Mouse (Mus musculus): ENCODE measurements around the gene Slc26a5. TPM values are rescaled to one million over a fixed set of nuclear protein-coding genes. Genes with fewer than 3 reads are reported as not detected.

The Slc26a5 gene
- total RNA-seq, 2 experiments from 2014 or later, result not detected

DNA sequence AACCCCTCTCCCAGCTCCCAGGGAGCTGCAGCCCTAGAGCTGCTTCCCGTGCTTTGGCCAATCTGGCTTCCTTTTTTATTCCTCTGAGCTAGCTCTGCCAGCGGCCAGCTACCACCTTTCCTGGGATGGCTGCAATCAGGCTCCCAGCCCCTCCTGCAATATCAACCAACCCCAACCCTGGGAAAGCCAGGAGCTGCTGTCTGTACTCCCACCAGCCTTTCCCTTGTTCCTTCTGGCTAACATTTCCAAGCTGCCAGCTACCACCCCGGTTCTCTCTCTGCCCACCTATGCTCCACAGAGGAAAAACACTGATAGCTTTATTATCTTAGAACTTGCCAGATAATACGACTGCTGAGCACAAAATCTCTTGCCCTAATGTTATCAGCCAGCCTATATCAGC lies 60.6 kb downstream of the Slc26a5 start:
- DNase-seq, result no peak

GRCm38 (mm10) chr5:21803691-21804188 lies 61.7 kb downstream of the Slc26a5 start:
- DNase-seq, result no peak

DNA sequence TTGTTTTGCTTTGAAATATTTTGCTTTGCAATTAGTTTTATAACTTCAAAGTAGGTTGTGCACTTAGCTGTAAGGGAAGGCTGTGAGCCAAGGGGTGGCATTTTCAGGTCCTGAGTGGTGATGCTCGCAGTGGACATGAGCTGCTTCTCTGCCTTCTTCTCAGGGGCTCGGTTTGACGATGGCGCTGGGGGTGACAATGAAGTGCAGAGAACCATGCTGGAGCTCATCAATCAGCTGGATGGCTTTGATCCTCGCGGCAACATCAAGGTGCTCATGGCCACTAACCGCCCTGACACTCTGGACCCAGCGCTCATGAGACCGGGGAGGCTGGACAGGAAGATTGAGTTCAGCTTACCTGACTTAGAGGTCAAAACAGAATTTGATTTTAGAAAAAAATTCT lies 62.5 kb downstream of the Slc26a5 start:
- DNase-seq, result no peak

DNA sequence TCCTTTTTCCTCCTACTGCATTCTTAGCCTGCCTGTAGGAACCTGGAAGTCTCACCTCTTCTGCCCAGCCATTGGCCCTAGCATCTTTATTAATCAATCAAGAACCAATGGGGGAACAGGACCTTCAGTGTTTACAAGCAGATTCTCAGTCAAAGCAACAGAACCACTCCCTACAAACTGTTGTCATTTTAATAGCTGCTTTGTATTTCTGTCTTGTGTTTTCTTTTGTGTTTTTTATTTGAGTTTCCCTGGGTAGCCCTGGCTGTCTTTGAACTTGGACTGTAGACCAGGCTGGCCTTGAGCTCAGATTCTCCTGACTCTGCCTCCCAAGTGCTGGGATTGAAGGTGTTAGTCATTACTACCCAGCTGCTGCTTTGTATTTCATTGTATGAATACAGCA lies 73.2 kb downstream of the Slc26a5 start:
- no peak for DNase-seq

- no peak for DNase-seq
Observed at GRCm38 (mm10) chr5:21789061-21789460, 76.3 kb downstream of the Slc26a5 start.

DNA sequence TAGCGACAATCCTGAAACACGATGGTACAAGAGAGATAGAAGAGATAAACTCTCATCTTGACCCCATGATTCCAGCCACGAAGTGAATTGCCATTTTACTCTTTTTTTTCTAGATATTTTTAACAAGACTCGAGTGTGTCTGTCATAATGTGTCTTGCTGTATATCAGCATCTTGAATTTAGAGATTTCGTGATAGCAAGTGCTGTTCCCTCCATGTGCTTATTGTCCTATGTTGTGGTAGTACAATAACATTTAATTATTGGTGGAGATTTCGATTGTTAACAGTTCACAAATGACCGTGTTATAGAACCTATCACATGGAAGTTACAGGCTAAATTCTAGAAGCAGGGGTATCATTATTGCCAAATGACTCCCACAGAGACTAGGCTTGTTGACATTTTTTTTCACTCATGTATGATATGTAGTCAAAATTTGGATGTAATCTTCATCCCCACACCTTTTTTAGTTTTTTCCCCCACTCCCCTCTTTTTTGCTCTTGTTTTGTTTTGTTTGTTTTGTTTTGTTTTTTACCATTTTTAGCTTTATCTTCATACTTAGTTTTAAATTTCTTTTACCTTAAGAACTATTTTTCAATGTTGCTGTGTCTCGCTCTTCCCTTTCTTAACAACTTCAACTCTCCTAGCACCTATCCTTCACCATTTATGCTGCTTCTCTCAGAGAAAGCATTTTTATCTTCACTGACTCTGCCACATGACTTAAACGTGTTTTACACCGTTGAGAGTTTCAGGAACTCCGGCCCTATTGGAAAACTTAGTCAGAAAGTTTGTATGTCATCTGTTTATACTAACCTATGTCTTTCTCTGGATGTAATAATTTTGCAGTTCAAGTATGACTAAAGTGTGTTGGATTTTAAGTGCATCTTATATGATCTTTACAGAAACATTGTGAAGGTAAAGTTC lies 78.0 kb downstream of the Slc26a5 start:
- DNase-seq, result no peak

GRCm38 (mm10) chr5:21786258-21787185 lies 78.9 kb downstream of the Slc26a5 start:
- DNase-seq, result peak; percentile 93 to 95

DNA sequence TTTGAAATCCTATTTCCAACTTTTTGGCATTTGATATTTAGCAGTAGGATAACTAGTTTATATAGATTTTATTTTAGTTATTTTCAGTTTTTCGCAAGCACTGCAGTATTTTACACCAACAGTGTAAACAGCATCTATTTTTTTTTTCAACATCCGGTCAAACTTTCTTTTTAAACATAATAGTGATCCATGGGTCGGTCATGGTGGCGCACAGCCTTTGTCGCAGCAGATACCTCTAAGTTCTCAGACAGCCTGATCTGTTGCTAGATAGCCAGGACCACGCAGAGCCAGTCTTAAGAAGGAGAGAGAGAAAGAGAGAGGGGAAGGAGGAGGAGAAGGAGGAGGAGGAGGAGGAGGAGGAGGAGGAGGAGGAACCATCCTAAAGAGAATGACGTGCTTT lies 79.6 kb downstream of the Slc26a5 start:
- peak in 1 of 2 experiments; percentile 30 for DNase-seq

- peak; percentile 92 to 93 for DNase-seq
Observed at GRCm38 (mm10) chr5:21785053-21785452, 80.4 kb downstream of the Slc26a5 start, which contains the start of the genes Dnajc2 and Psmc2. TSS of gene Dnajc2 (minus strand) at chr5:21785251. TSS of gene Psmc2 (plus strand) at chr5:21785283.

- DNase-seq, result peak in 1 of 2 experiments; percentile 12
Observed at GRCm38 (mm10) chr5:21784161-21785052, 81.0 kb downstream of the Slc26a5 start.

DNA sequence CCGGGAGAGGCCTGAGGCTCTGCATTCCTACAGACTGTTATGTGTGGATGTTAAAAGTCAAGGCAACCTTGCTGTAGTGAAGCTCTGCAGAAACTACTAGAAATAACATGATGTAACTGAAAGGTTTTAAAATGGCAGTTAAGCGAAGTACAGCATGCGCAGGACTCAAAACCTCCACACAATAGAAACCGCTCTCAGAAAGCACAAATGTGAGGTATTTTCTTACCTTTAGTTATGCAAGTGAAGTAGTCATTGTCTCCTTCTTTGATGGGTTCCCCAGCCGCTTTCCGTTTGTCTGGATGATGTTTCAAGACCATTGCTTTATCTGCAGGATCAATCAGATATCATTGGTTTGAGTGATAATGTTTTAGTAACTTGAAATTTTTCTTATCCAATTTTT lies 88.9 kb downstream of the Slc26a5 start:
- no peak for DNase-seq

DNA sequence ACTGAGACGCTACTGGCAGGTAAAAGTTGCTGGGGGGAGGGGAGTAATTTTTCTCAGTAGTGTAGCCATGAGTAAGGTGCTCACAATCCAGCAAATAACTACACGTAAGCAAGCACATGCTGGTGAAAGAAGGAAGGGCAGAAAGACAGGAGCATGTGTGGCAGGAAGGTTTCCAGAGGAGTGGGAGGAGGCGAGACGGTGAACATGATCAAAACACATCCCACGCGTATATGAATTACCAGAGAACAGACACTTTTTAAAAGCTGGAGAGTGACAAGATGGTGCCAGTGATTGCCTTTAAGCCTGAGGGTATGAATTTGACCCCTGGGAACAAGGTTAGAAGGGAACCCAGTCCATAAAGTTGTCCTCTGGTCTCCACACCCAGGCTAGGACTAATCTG lies 95.6 kb downstream of the Slc26a5 start:
- DNase-seq, result no peak

DNA sequence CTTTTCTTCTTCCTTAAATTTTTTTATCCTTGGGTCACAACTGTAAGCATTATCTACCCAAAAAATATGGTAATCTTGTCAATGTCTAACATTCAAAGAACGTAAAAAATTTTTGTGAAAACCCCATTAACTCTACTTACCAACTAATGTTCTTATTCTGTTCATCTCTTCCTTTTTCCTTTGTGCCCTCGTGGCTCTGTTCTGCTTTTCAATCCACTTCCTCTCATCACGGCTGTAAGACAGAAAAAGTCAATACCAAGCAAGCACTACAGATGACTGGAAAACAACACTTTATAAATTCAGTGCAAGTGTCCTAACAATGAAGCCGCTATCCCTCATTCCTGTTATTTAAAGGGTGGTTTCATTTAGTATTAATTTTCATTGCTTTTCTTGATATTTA lies 96.9 kb downstream of the Slc26a5 start:
- DNase-seq, result no peak

Other genes with a start within 250 kb of the Slc26a5 start
- gene Fbxl13, start 220.0 kb downstream of the Slc26a5 start, total RNA-seq (2021), result not detected
- 1 to 10 TPM; 7.8 to 8.0 TPM for gene Armc10, start 219.8 kb downstream of the Slc26a5 start, total RNA-seq (2021)
- gene Napepld, start 164.2 kb downstream of the Slc26a5 start, total RNA-seq (2021), result 1 to 10 TPM; 6.2 to 6.3 TPM
- 100 to 1,000 TPM; 264 to 279 TPM for gene Pmpcb, start 128.5 kb downstream of the Slc26a5 start, total RNA-seq (2021)
- 10 to 100 TPM; 21.4 to 22.3 TPM for gene Dnajc2, start 80.4 kb downstream of the Slc26a5 start, total RNA-seq (2021)
- gene Psmc2, start 80.3 kb downstream of the Slc26a5 start, total RNA-seq (2021), result 10 to 100 TPM; 92.8 to 99.7 TPM